Mouse (Mus musculus): ENCODE results near the gene Slc43a2. TPM values are rescaled to one million over a fixed set of nuclear protein-coding genes. Genes with fewer than 3 reads are reported as not detected.
A peak's percentile ranks its signal among the peaks of the same experiment; 100 is the strongest.

Slc43a2 gene
- total and polyA plus RNA-seq, 2 experiments from 2014 or later, result 20.4 to 34.5 TPM

- no peak for TF ChIP-seq CTCF (IDR thresholded peaks at IDR 0.05)
- 9% methylated on average over 38 of the region's 38 CpGs for WGBS
- H3K4me1 ChIP-seq (ENCODE audit: insufficient read depth, low read length), result peaks cover 16% of the 10 kb centered on the region
Observed at GRCm38 (mm10) chr11:75532340-75533277, 1.1 kb downstream of the Slc43a2 start.

GRCm38 (mm10) chr11:75533314-75534015 is 2.0 kb downstream of the Slc43a2 start:
- peak overlapping the region; percentile 59 for H3K4me3 ChIP-seq (ENCODE audit: low read depth, low read length)
- H3K27me3 ChIP-seq (ENCODE audit: insufficient read depth, low read length), result no peaks in the 10 kb centered on the region
- no peak for DNase-seq (ENCODE audit: low spot score)
- no peaks in the 10 kb centered on the region for H3K9me3 ChIP-seq (ENCODE audit: low read length)
- H3K36me3 ChIP-seq (ENCODE audit: insufficient read depth, low read length), result no peaks in the 10 kb centered on the region
- ATAC-seq (ENCODE audit: low FRiP score), result no peak
- H3K4me1 ChIP-seq (ENCODE audit: insufficient read depth, low read length), result peaks cover 16% of the 10 kb centered on the region
- H3K4me2 ChIP-seq (ENCODE audit: low read depth, low read length, poor library complexity, severe bottlenecking), result peak overlapping the region; percentile 96
- TF ChIP-seq CTCF (IDR thresholded peaks at IDR 0.05), result no peak
- H3K9ac ChIP-seq (replicated peaks; ENCODE audit: low read length, poor library complexity, severe bottlenecking), result peak overlapping the region; percentile 46; the same call in 1 of the 2 replicates
- WGBS, result 75% methylated on average over 6 of the region's 6 CpGs
- peak overlapping the region; percentile 99 for H3K27ac ChIP-seq (ENCODE audit: low read depth, low read length)

More at GRCm38 (mm10) chr11:75532340-75533277, 1.1 kb downstream of the Slc43a2 start:
- Histone ChIP-seq H3K9me3 (ENCODE audit: low read length) (no peaks in the 10 kb centered on the region), H3K36me3 (ENCODE audit: insufficient read depth, low read length) (no peaks in the 10 kb centered on the region), H3K9ac (replicated peaks; ENCODE audit: low read length, poor library complexity, severe bottlenecking) (peak overlapping the region; percentile 97), H3K4me2 (ENCODE audit: low read depth, low read length, poor library complexity, severe bottlenecking) (peak overlapping the region; percentile 96), H3K4me3 (ENCODE audit: low read depth, low read length) (peak overlapping the region; percentile 59), H3K27me3 (ENCODE audit: insufficient read depth, low read length) (no peaks in the 10 kb centered on the region), H3K27ac (ENCODE audit: low read depth, low read length) (peak overlapping the region; percentile 99)
- no peak for DNase-seq (ENCODE audit: low spot score)
- ATAC-seq (ENCODE audit: low FRiP score), result 0 out of 2 replicates have a peak, but pooled peaks have one; percentile 4

DNA sequence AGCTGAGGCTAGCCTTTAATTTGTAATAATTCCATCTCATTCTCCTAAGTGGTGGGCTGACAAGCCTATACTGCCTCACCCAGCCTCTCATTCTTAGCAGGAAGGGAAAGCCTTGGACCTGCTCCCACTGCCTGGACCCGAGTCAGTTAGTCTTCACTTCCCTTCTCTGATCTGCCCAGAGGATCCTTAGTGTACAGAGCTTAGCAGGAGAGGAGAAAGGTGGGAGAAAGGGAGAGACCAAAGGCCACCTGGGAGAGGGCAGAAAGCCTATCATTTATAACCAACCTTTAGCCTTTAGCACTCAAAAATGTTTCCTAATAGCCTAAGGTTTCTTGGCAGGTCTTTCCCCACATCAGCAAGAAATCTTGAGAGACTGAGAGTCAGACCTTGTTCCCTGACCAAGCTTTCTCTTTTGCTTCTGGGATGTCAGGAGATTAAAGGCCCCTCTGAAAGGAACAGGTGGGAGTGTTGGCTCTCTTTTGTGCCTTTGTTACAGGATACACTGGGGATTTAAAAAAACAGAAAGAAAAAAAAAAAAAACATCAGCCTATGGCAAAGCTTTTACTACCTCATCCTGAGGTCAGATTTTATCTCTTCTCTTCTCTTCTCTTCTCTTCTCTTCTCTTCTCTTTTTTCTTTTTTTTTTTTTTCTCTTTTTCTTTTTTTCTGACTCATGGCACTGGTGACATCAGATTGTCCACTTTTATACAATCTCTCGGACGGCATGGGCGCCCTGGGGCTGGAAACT is 3.0 kb downstream of the Slc43a2 start:
- H3K27me3 ChIP-seq (ENCODE audit: insufficient read depth, low read length), result no peaks in the 10 kb centered on the region
- no peak overlapping the region for H3K27ac ChIP-seq (ENCODE audit: low read depth, low read length)
- ATAC-seq (ENCODE audit: low FRiP score) (no peak), DNase-seq (ENCODE audit: low spot score) (no peak)
- peak overlapping the region; percentile 16; the same call in 1 of the 2 replicates for H3K4me3 ChIP-seq (ENCODE audit: low read depth, low read length)
- 41% methylated on average over 4 of the region's 4 CpGs for WGBS
- H3K9ac ChIP-seq (replicated peaks; ENCODE audit: low read length, poor library complexity, severe bottlenecking), result no peak overlapping the region
- peak overlapping the region; percentile 96 for H3K4me2 ChIP-seq (ENCODE audit: low read depth, low read length, poor library complexity, severe bottlenecking)
- H3K4me1 ChIP-seq (ENCODE audit: insufficient read depth, low read length), result peaks cover 16% of the 10 kb centered on the region
- H3K9me3 ChIP-seq (ENCODE audit: low read length), result no peaks in the 10 kb centered on the region
- TF ChIP-seq CTCF (IDR thresholded peaks at IDR 0.05), result no peak
- no peaks in the 10 kb centered on the region for H3K36me3 ChIP-seq (ENCODE audit: insufficient read depth, low read length)

GRCm38 (mm10) chr11:75535106-75535795 is 3.8 kb downstream of the Slc43a2 start:
- no peaks in the 10 kb centered on the region for H3K36me3 ChIP-seq (ENCODE audit: insufficient read depth, low read length)
- DNase-seq (ENCODE audit: low spot score) (no peak), ATAC-seq (ENCODE audit: low FRiP score) (no peak)
- no peaks in the 10 kb centered on the region for H3K27me3 ChIP-seq (ENCODE audit: insufficient read depth, low read length)
- peak overlapping the region; percentile 96 for H3K4me2 ChIP-seq (ENCODE audit: low read depth, low read length, poor library complexity, severe bottlenecking)
- no peak overlapping the region for H3K27ac ChIP-seq (ENCODE audit: low read depth, low read length)
- no peak overlapping the region for H3K9ac ChIP-seq (replicated peaks; ENCODE audit: low read length, poor library complexity, severe bottlenecking)
- no peak for TF ChIP-seq CTCF (IDR thresholded peaks at IDR 0.05)
- no peaks in the 10 kb centered on the region for H3K9me3 ChIP-seq (ENCODE audit: low read length)
- WGBS, result 67% methylated on average over 13 of the region's 13 CpGs
- H3K4me1 ChIP-seq (ENCODE audit: insufficient read depth, low read length), result peaks cover 16% of the 10 kb centered on the region
- H3K4me3 ChIP-seq (ENCODE audit: low read depth, low read length), result peak overlapping the region; percentile 16

Data from midbrain, postnatal 0 days (tissue).